Mouse (Mus musculus): Measurements from ENCODE around the gene Armh4.

The Armh4 gene

DNA sequence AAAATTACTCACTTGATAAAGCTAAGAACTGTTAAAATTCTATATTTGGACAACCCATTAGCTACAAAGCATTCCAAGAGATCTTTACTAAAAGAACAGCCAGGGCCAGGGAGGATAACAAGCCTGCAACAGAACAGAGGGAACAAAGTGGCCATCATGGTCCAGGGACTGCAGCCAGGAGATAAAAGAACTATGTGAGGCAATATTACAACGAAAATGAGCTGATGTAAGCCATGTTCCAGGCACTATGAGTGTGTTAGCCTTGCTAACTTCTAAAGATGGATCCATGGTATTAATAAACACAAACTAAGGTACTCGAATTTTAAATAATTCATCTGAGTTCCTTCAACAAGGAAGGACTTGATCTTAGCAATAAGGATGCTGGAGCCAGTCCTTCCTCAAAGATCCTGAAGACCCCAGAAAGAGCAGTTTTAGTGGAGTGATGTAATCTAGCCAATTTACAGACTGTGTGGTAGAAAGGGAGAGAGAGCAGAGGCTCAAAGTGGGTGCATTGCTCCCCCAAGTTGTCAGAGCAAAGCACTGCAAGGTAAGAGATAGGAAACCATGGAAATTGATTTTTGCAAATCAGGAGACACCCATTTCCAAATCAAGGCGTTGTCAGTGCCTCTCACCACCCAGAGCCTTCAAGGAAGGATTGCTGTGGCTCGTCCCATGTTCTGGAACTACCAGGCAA lies 59.7 kb downstream of the Armh4 start:
- DNase-seq, result no peak

DNA sequence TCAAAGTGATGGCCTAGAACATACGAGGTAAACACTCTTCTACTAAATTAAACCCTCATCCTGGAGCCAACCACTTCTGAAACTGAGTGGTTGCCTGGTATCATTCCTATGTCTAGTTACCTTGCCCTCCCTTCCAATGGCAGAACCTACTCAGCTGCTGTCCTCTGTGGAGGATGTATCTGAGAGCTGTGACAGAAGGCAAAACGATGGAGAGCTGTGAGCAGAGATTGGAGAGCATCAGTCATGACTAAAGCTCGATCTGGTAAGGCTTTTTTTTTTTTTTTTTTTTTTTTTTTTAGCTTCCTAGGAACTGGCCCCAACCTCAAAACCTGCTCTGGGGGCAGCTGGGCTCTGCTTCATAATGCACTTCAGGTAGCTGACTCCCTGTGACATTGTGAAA lies 60.4 kb downstream of the Armh4 start:
- no peak for DNase-seq

DNA sequence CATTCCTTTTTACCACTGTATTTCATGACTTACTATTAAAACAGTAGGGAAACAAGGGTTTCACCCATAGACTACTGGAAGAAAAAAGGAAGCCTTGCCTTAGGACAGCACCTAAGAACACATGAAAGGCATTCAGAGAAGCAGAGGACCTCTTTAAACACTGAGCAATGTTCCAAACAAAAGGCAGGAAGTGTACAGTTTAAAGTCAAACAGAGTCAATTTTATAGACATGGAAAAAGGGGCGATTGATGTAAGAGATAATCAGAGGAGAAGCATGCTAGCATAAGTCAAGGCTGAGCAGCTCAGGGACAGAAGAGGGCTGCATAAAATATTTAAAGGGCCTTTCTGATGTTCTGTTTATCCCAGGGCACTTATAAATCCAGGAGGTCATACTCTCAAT lies 61.9 kb downstream of the Armh4 start:
- no peak for DNase-seq

DNA sequence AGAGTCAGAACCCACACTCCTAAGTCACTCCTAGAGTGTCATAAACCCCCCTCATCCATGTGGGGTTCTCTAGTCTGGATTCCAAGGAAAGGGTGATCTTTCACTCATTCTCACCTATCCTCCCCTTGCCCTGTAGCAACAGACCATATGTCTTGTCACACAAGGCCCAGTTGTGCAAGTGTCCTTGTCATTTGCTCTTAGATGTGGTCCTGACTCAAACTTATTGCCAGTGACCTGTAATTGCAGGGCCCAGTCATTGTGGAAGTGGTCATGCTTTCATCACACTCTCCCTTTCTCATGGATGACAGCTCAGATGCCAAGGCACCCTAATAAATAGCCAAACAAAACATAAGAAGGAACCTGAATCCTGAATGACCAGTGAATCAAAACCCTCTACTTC lies 63.5 kb downstream of the Armh4 start:
- DNase-seq, result no peak

DNA sequence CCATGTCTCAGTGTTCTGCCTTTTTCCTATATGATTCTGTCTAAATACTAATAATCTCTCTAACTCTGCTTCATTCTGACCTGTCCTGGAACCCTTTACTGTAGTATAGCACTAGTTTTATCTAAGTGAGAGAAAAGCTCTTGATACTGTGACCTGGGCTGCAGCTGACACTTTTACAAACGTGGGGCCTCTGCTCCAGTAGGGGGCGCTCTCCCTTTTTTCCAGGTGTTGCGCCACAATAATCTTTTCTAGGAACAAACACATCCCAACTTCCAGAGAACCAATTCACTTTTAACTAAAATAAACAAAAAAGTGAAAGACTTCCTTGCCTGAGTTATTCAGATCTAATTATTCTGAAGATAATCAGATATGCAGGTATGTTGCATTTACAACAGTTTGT lies 72.2 kb downstream of the Armh4 start:
- no peak for DNase-seq

DNA sequence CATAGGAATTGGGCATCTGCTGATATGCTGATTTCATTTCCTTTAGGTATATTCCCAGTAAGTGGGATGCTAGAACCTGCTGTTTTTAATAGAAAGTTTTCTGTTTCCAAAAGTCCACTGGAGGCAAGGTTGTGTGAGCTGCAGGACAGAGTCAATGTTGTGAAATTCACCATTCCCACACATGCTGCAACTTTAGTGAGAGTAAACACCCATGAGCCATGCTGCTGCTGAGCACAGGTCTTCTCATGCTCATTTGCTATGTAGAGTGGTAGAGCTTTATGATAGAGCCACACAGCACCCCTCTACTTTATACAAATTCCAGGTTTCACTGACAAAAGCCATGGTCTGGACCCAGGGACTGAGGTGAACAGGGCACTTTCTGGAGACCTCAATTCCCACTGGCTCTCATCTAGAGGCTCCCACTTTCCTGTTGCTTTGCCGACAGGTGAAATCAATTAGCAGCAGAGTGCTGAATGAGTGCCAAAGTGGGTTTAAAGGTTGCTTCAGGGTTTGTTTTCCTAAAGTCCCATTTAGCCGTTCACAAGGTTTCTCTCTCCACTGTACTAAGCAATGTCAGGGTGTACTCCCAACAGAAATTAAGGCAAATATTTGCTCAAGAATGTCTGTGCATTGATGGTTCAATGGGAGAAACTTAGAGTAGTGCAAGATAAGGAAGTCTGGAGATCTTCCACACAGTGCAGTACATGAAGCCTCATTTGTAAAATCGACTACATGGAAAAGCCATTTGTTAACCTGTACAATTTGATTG lies 79.6 kb downstream of the Armh4 start:
- no peak for DNase-seq

DNA sequence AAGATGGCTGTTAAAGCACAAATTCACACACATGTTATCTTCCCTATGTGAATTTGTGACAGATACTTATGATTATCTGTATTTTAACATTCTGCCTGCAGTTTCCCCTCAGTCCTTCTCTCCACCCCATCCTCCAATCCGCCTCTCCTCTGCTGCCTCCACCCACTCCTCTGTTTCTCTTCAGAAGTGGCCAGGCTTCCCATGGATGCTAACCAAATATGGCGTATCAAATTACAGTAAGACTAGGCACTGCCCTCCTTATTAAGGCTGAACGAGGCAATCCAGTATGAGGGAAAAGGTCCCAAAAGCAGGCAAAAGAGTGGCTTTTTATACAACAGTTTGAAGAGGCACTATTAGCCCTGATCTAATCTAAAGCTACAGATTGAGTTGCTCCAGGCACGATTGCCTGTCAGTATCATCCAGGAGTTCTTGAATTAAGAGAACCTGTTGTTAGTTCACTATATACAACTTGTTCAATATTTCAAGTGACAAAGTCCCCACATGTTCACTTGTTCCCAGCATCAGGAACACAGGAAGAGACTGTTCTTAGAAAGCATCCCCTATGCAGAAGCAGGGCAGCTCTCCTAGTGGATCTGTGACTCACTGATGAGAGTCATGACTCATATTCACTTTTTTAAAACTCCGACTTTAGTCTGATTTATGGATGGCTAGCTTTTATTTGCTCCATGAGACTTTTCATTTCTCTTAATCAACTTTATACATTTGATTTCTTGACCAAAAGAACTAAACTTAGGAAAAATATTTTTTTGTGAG lies 103.5 kb downstream of the Armh4 start:
- no peak for DNase-seq

DNA sequence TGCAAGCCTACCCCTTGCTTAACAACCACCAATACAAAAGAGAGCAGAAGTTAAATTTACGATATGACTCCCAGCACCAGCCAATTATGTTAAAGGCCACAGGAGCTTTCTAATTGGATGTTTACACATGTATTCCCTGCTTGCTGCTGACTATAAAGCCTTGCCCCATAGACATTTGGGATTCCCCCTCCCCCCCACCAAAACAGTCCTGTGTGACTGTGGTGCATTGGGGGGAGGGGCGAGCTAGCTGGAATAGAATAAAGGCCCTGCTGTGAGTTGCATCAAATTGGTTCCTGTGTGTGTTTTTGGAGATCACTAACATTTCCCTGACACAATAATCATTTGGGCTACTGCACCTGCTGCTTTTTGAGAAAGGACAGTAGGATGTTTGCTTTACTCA lies 106.6 kb downstream of the Armh4 start:
- no peak for DNase-seq

DNA sequence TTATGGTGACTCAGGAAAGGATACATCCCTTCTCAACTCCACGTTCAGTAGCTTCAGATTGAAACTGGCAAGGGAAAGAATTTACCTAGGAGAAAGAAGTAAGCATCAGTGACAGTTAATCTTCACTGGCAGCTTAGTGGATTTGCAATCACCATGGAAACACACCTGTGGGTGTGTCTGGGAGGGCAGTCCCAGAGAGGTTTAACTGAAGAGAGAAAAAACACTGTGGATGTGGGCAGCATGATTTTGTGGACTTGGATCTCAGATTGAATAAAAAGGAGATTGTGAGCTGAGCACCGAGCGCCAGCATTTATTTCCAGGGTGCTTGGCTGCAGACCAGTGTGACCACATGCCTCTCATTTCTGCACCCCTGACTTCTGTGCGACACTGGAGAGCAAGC lies 122.7 kb downstream of the Armh4 start:
- no peak for DNase-seq

DNA sequence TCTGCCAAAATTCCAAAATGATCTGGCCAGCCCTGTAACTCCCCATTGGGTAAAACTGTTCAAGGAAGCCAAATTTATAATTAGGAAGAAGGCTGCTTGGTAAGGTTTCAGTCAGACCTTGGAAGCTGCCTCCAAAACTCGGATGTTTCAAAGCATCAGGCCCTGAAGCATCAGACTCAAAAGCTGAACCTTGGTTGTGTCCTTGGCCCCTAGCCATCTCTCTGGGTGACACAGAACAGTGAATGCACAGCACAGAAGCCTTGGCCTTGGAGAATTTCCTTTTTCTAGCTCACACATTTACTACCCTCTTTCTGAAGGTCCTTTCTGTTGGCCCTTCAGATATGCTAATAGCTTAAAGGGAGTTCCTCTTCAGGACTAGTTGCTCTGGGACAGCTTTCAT lies 134.0 kb downstream of the Armh4 start:
- DNase-seq, result no peak

DNA sequence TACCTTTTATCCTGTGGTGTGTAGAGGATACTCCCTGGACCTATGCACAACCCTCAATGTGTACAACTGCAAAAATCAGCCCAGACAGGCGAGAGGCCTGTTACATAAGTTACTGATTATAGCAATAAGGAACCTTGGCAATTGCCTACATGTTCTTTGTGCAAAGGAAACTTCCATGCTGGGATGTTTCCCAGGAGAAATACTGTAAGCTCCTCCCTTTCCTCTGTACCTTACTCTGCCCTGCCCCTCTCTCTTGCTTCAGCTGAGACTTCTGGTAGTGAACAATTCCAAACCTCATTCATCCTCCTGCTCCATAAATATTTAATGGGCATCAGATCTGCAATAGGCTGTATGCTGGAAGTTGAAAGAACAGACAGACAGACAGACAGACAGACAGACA lies 145.8 kb downstream of the Armh4 start:
- no peak for DNase-seq

DNA sequence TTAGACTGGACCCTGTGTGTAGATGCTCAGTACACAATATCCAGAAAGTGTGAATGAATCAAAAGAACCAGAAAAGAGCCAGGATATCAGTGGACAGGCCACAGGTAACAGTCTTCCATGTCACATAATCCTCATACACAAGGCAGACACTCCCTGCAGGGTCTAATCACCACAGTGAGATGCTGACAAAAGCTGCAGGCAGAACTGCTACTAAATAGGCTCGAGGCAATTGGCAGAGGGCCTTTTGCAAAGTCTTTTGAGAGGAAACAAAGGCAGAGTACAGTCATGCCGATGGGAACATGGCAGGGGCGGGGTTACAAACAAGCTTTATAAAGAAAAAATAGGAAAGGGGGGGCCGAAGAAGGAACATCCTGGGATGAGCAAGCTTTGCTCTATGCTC lies 157.1 kb downstream of the Armh4 start:
- no peak for DNase-seq
